ENCODE assay signal across 7 mouse cellular contexts in genomic region chr10:121423541-121424349, GRCm38 (mm10). TPM values are rescaled to one million over a fixed set of nuclear protein-coding genes. Genes with fewer than 3 reads are reported as not detected.
DNase-seq lines count a peak whose midpoint lies in the region; ATAC-seq and TF ChIP-seq lines count a peak whose summit lies in the region.

No protein-coding gene starts in this region.

- no peak for TF ChIP-seq EP300 in stomach, postnatal 0 days (optimal IDR thresholded peaks at IDR 0.05)

- H3K4me2 ChIP-seq in lung, embryonic 15.5 days, result no peak overlapping the region
- no peak overlapping the region for H3K4me2 ChIP-seq in embryonic facial prominence, embryonic 15.5 days (replicated peaks)
- H3K4me2 ChIP-seq in hindbrain, embryonic 11.5 days (replicated peaks; ENCODE audit: low read depth, low read length), result no peak overlapping the region
- H3K4me2 ChIP-seq in neural tube, embryonic 14.5 days (ENCODE audit: low read depth, low read length), result peak overlapping the region; percentile 6; the same call in 1 of the 2 replicates
- no peak overlapping the region for H3K4me2 ChIP-seq in stomach, postnatal 0 days (replicated peaks; ENCODE audit: low read depth)

- no peaks in the 10 kb centered on the region for H3K9me3 ChIP-seq in lung, embryonic 15.5 days
- no peaks in the 10 kb centered on the region for H3K9me3 ChIP-seq in embryonic facial prominence, embryonic 15.5 days (replicated peaks)
- H3K9me3 ChIP-seq in hindbrain, embryonic 11.5 days (ENCODE audit: control insufficient read depth, low read length), result no peaks in the 10 kb centered on the region
- H3K9me3 ChIP-seq in neural tube, embryonic 14.5 days (ENCODE audit: control insufficient read depth, low read length), result no peaks in the 10 kb centered on the region
- no peaks in the 10 kb centered on the region for H3K9me3 ChIP-seq in stomach, postnatal 0 days (ENCODE audit: control insufficient read depth, low read length)

- no peaks in the 10 kb centered on the region for H3K36me3 ChIP-seq in lung, embryonic 15.5 days
- H3K36me3 ChIP-seq in embryonic facial prominence, embryonic 15.5 days, result no peaks in the 10 kb centered on the region
- no peaks in the 10 kb centered on the region for H3K36me3 ChIP-seq in hindbrain, embryonic 11.5 days (ENCODE audit: control insufficient read depth, insufficient read depth, low read length)
- H3K36me3 ChIP-seq in neural tube, embryonic 14.5 days (ENCODE audit: control insufficient read depth, insufficient read depth, low read length), result no peaks in the 10 kb centered on the region
- no peaks in the 10 kb centered on the region for H3K36me3 ChIP-seq in stomach, postnatal 0 days (ENCODE audit: control insufficient read depth, insufficient read depth, low read length)

- 0 out of 2 replicates have a peak overlapping the region, but pooled peaks have one; percentile 27 for H3K27ac ChIP-seq in lung, embryonic 15.5 days
- 0 out of 2 replicates have a peak overlapping the region, but pooled peaks have one; percentile 17 for H3K27ac ChIP-seq in embryonic facial prominence, embryonic 15.5 days (replicated peaks)
- H3K27ac ChIP-seq in hindbrain, embryonic 11.5 days (ENCODE audit: low read depth, low read length), result peak overlapping the region; percentile 51
- H3K27ac ChIP-seq in neural tube, embryonic 14.5 days (ENCODE audit: low read depth, low read length), result peak overlapping the region; percentile 85
- H3K27ac ChIP-seq in stomach, postnatal 0 days (replicated peaks), result no peak overlapping the region; the same call in 1 of the 2 replicates

- ATAC-seq in lung, embryonic 15.5 days (ENCODE audit: borderline replicate concordance, extremely low read depth, low FRiP score, low TSS enrichment), result no peak
- no peak for ATAC-seq in embryonic facial prominence, embryonic 15.5 days (ENCODE audit: insufficient number of reproducible peaks, low FRiP score, low TSS enrichment, low read depth)
- no peak for ATAC-seq in hindbrain, embryonic 11.5 days (ENCODE audit: low FRiP score)
- ATAC-seq in neural tube, embryonic 14.5 days (ENCODE audit: low read depth), result peak; percentile 33; the same call in 1 of the 2 replicates
- no peak for ATAC-seq in stomach, postnatal 0 days (ENCODE audit: low FRiP score, low TSS enrichment)

- H3K4me1 ChIP-seq in lung, embryonic 15.5 days, result peaks cover 84% of the 10 kb centered on the region
- H3K4me1 ChIP-seq in embryonic facial prominence, embryonic 15.5 days, result peaks cover 50% of the 10 kb centered on the region
- H3K4me1 ChIP-seq in hindbrain, embryonic 11.5 days (replicated peaks; ENCODE audit: control insufficient read depth, insufficient read depth, low read length), result peaks cover 6% of the 10 kb centered on the region; the same call in 1 of the 2 replicates
- peaks cover 22% of the 10 kb centered on the region for H3K4me1 ChIP-seq in neural tube, embryonic 14.5 days (ENCODE audit: control insufficient read depth, insufficient read depth, low read length)
- peaks cover 11% of the 10 kb centered on the region for H3K4me1 ChIP-seq in stomach, postnatal 0 days (replicated peaks; ENCODE audit: control insufficient read depth, insufficient read depth)

- no peak for DNase-seq in lung, postnatal 14 days
- no peak for DNase-seq in hindbrain, embryonic 11.5 days (ENCODE audit: low spot score)
- DNase-seq in stomach, postnatal 0 days (ENCODE audit: low spot score), result no peak
- no peak for DNase-seq in urinary bladder, adult 18-20 months (ENCODE audit: low spot score in 2 of 2)

- H3K27me3 ChIP-seq in lung, embryonic 15.5 days, result no peaks in the 10 kb centered on the region
- no peaks in the 10 kb centered on the region for H3K27me3 ChIP-seq in embryonic facial prominence, embryonic 15.5 days
- H3K27me3 ChIP-seq in hindbrain, embryonic 11.5 days (ENCODE audit: control insufficient read depth, insufficient read depth, low read length), result no peaks in the 10 kb centered on the region
- H3K27me3 ChIP-seq in neural tube, embryonic 14.5 days (ENCODE audit: control insufficient read depth, insufficient read depth, low read length), result no peaks in the 10 kb centered on the region
- no peaks in the 10 kb centered on the region for H3K27me3 ChIP-seq in stomach, postnatal 0 days (ENCODE audit: control insufficient read depth, insufficient read depth, low read length)

- WGBS in lung, embryonic 15.5 days, result 73% methylated on average over 16 of the region's 16 CpGs
- WGBS in embryonic facial prominence, embryonic 15.5 days, result 69% methylated on average over 16 of the region's 16 CpGs
- 52% methylated on average over 16 of the region's 16 CpGs for WGBS in hindbrain, embryonic 11.5 days
- WGBS in neural tube, embryonic 14.5 days, result 29% methylated on average over 16 of the region's 16 CpGs
- 80% methylated on average over 16 of the region's 16 CpGs for WGBS in stomach, postnatal 0 days

- no peak overlapping the region for H3K9ac ChIP-seq in lung, embryonic 15.5 days
- no peak overlapping the region for H3K9ac ChIP-seq in embryonic facial prominence, embryonic 15.5 days
- no peak overlapping the region for H3K9ac ChIP-seq in hindbrain, embryonic 11.5 days (ENCODE audit: low read depth, low read length)
- H3K9ac ChIP-seq in neural tube, embryonic 14.5 days (replicated peaks; ENCODE audit: low read depth, low read length), result no peak overlapping the region
- no peak overlapping the region for H3K9ac ChIP-seq in stomach, postnatal 0 days (ENCODE audit: low read length)

- no peak for TF ChIP-seq CTCF in stomach, postnatal 0 days (IDR thresholded peaks at IDR 0.05; ENCODE audit: low read depth)

- H3K4me3 ChIP-seq in lung, embryonic 15.5 days, result no peak overlapping the region
- no peak overlapping the region for H3K4me3 ChIP-seq in embryonic facial prominence, embryonic 15.5 days (replicated peaks)
- no peak overlapping the region for H3K4me3 ChIP-seq in hindbrain, embryonic 11.5 days (ENCODE audit: low read depth, low read length)
- H3K4me3 ChIP-seq in neural tube, embryonic 14.5 days (ENCODE audit: low read depth, low read length), result no peak overlapping the region
- H3K4me3 ChIP-seq in stomach, postnatal 0 days (ENCODE audit: low read depth, low read length), result no peak overlapping the region

RNA-seq across cellular contexts. Expression of gene Rassf3, which starts 52.4 kb away (rescaled TPM):
- polyA plus RNA-seq in lung, embryonic 15.5 days (2015; fragmentation: Nextera tagmentation; extraction: Ambion mirVana), result 18.3 and 20.8 TPM in 2 replicates
- polyA plus RNA-seq in embryonic facial prominence, embryonic 15.5 days (2015; fragmentation: Nextera tagmentation; extraction: Ambion mirVana), result 20.3 and 21.0 TPM in 2 replicates
- polyA plus RNA-seq in hindbrain, embryonic 11.5 days (2014; fragmentation: Nextera tagmentation; extraction: Ambion mirVana), result 7.0 and 8.1 TPM in 2 replicates
- polyA plus RNA-seq in neural tube, embryonic 14.5 days (2014; fragmentation: Nextera tagmentation; extraction: Ambion mirVana), result 4.1 and 6.9 TPM in 2 replicates
- polyA plus RNA-seq in stomach, postnatal 0 days (2015; fragmentation: Nextera tagmentation; extraction: Ambion mirVana), result 19.2 and 20.0 TPM in 2 replicates

RNA-seq across cellular contexts. Expression of gene Gns, which starts 58.9 kb away (rescaled TPM):
- polyA plus RNA-seq in lung, embryonic 15.5 days (2015; fragmentation: Nextera tagmentation; extraction: Ambion mirVana), result 35.5 and 36.4 TPM in 2 replicates
- polyA plus RNA-seq in embryonic facial prominence, embryonic 15.5 days (2015; fragmentation: Nextera tagmentation; extraction: Ambion mirVana), result 51.3 and 52.1 TPM in 2 replicates
- 38.8 and 41.2 TPM in 2 replicates for polyA plus RNA-seq in hindbrain, embryonic 11.5 days (2014; fragmentation: Nextera tagmentation; extraction: Ambion mirVana)
- polyA plus RNA-seq in neural tube, embryonic 14.5 days (2014; fragmentation: Nextera tagmentation; extraction: Ambion mirVana), result 50.3 and 59.9 TPM in 2 replicates
- 25.7 and 26.1 TPM in 2 replicates for polyA plus RNA-seq in stomach, postnatal 0 days (2015; fragmentation: Nextera tagmentation; extraction: Ambion mirVana)
